Mouse (Mus musculus) heart, embryonic 12.5 days (tissue): ENCODE results near the gene Olfr524. TPM values are rescaled to one million over a fixed set of nuclear protein-coding genes. Genes with fewer than 3 reads are reported as not detected.

Experiments used
- ATAC-seq: fragments of 200-750 bp; cut with Nextera tagmentation; 2 replicates; pipeline ENCODE4 v1.8.0; 2017; ENCODE audit warnings: moderate TSS enrichment, moderate library complexity; ENCODE audit not compliant: insufficient number of reproducible peaks, low FRiP score
- H3K27ac ChIP-seq: fragments of 300-500 bp; sonication (generic); 2 replicates; pipeline ENCODE4 v1.5.1; 2016; ENCODE audit warnings: mild to moderate bottlenecking, moderate library complexity; ENCODE audit not compliant: poor library complexity, severe bottlenecking
- H3K27me3 ChIP-seq: fragments of 300-500 bp; sonication (generic); replicated peaks from 2 replicates; pipeline ENCODE4 v1.6.1; 2016; ENCODE audit warnings: mild to moderate bottlenecking, moderate library complexity
- H3K36me3 ChIP-seq: fragments of 300-500 bp; sonication (generic); 2 replicates; pipeline ENCODE4 v1.6.1; 2016; ENCODE audit warnings: mild to moderate bottlenecking, moderate library complexity
- H3K4me1 ChIP-seq: fragments of 300-500 bp; sonication (generic); replicated peaks from 2 replicates; pipeline ENCODE4 v1.6.1; 2016; ENCODE audit warnings: mild to moderate bottlenecking
- H3K4me2 ChIP-seq: fragments of 300-500 bp; sonication (generic); 2 replicates; pipeline ENCODE4 v1.6.1; 2016; ENCODE audit warnings: mild to moderate bottlenecking, moderate library complexity
- H3K4me3 ChIP-seq: fragments of 300-500 bp; sonication (generic); 2 replicates; pipeline ENCODE4 v1.5.1; 2016; ENCODE audit warnings: mild to moderate bottlenecking
- H3K9ac ChIP-seq: fragments of 300-500 bp; sonication (generic); 2 replicates; pipeline ENCODE4 v1.6.1; 2016; ENCODE audit warnings: mild to moderate bottlenecking, moderate library complexity
- H3K9me3 ChIP-seq: fragments of 300-500 bp; sonication (generic); replicated peaks from 2 replicates; pipeline ENCODE4 v1.6.1; 2016; ENCODE audit warnings: mild to moderate bottlenecking, moderate library complexity
- WGBS: fragments of 180-500 bp; shearing (Covaris S2); methylation state at CpG from one replicate; pipeline ENCODE4 v1.1.7; 2016; 5-methylcytosine and 5-hydroxymethylcytosine counted together
- polyA plus RNA-seq: library from polyadenylated mRNA; unstranded; fragments of >200 nt; fragmentation: Nextera tagmentation; extraction: Ambion mirVana; gene quantifications from 2 replicates; pipeline ENCODE4 v1.2.1, GENCODE M21; 2016

The Olfr524 gene
- polyA plus RNA-seq, 1 experiment from 2014 or later = not detected

- no peak for ATAC-seq
- Histone ChIP-seq H3K4me2 (no peak overlapping the region), H3K4me1 (no peaks in the 10 kb centered on the region), H3K36me3 (no peaks in the 10 kb centered on the region), H3K4me3 (no peak overlapping the region), H3K9ac (no peak overlapping the region), H3K27me3 (peaks cover 3% of the 10 kb centered on the region; the same call in 1 of the 2 replicates), H3K27ac (no peak overlapping the region), H3K9me3 (no peaks in the 10 kb centered on the region)
- WGBS = 62% methylated on average over 8 of the region's 8 CpGs
These were observed 2.4 kb upstream of the Olfr524 start for GRCm38 (mm10) chr7:140208153-140208552.

GRCm38 (mm10) chr7:140206904-140207303 lies 1.1 kb upstream of the Olfr524 start:
- no peaks in the 10 kb centered on the region for H3K36me3 ChIP-seq
- no peak overlapping the region for H3K4me3 ChIP-seq
- no peak overlapping the region for H3K27ac ChIP-seq
- H3K4me2 ChIP-seq = no peak overlapping the region
- H3K4me1 ChIP-seq = no peaks in the 10 kb centered on the region
- WGBS = 77% methylated on average over 3 of the region's 3 CpGs
- H3K9me3 ChIP-seq = no peaks in the 10 kb centered on the region
- H3K27me3 ChIP-seq = peaks cover 1% of the 10 kb centered on the region; the same call in 1 of the 2 replicates
- ATAC-seq = no peak
- no peak overlapping the region for H3K9ac ChIP-seq

DNA sequence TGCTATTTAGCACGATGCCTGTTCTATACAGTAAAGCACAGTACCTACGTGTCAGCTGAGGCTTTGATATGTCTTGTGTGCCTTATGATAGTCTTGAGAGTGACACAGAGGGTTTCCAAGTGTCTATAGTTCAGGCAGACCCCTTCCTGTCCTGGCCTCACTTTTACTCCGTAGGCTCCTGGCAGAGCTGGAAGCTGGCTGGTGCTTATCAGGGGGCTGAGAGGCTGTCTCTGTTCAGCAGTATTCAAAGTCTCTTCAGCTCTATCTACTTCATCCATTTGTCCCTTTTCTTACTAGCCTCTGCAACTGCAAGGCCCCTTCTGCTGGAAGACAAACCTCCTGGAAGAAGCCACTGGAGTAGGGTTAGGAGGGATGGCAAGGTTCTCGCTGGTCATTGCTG lies 4.7 kb downstream of the Olfr524 start:
- Histone ChIP-seq H3K27ac (no peak overlapping the region), H3K4me1 (no peaks in the 10 kb centered on the region), H3K9ac (no peak overlapping the region), H3K9me3 (no peaks in the 10 kb centered on the region), H3K4me2 (no peak overlapping the region), H3K36me3 (no peaks in the 10 kb centered on the region), H3K27me3 (no peaks in the 10 kb centered on the region), H3K4me3 (no peak overlapping the region)
- no peak for ATAC-seq
- WGBS = 64% methylated on average over 4 of the region's 4 CpGs

DNA sequence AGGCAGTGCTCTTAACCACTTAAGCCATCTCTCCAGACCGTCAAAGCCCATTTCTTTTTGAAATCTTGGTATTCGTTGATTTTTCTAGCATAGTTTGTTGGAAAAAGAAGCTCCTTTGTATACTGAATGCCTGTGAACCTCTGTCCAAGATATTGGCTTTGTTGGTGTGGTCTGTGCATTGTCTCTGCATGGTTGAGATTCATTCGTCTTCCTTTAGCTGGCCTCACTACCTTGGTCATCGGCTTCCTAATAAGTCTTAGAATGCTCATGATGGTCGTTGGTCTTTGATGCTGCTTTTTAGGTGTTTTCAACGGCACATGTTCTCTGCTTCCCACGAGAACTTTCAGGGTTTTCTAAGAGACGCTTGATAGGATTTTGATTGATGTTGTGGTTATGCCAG lies 9.8 kb downstream of the Olfr524 start:
- no peak for ATAC-seq
- Histone ChIP-seq H3K9ac (no peak overlapping the region), H3K27me3 (no peaks in the 10 kb centered on the region), H3K27ac (no peak overlapping the region), H3K4me2 (no peak overlapping the region), H3K4me3 (no peak overlapping the region), H3K4me1 (no peaks in the 10 kb centered on the region), H3K36me3 (no peaks in the 10 kb centered on the region), H3K9me3 (no peaks in the 10 kb centered on the region)
- WGBS = 76% methylated on average over 8 of the region's 8 CpGs

DNA sequence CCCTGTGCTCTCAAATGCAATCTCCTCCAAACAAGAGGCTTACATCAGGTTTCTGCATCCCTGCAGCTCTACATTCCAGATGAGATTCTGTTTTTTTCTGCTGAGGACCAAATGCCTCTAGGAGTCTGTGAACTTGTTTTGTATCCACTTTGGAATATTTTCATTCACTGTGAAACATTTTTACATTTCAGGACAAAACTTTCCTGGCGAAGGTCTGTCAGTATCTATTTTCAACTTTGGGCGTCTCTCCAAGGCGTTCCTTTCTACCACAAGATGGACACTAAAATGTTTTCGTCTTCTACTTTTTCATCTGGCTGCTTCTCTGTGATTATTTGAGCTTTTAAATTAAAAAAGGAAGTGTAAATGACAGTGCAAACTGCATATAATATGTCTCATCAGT lies 11.7 kb downstream of the Olfr524 start:
- Histone ChIP-seq H3K36me3 (no peaks in the 10 kb centered on the region), H3K27me3 (no peaks in the 10 kb centered on the region), H3K4me2 (no peak overlapping the region), H3K4me3 (no peak overlapping the region), H3K4me1 (no peaks in the 10 kb centered on the region), H3K9me3 (no peaks in the 10 kb centered on the region), H3K9ac (no peak overlapping the region), H3K27ac (no peak overlapping the region)
- no peak for ATAC-seq
- WGBS = 79% methylated on average over 4 of the region's 4 CpGs

- 64% methylated on average over 2 of the region's 2 CpGs for WGBS
- Histone ChIP-seq H3K4me1 (no peaks in the 10 kb centered on the region), H3K4me3 (no peak overlapping the region), H3K27ac (no peak overlapping the region), H3K9ac (no peak overlapping the region), H3K27me3 (no peaks in the 10 kb centered on the region), H3K4me2 (no peak overlapping the region), H3K36me3 (no peaks in the 10 kb centered on the region), H3K9me3 (no peaks in the 10 kb centered on the region)
- no peak for ATAC-seq
These were observed 12.9 kb downstream of the Olfr524 start for GRCm38 (mm10) chr7:140192851-140193250.

- Histone ChIP-seq H3K27ac (no peak overlapping the region), H3K9ac (no peak overlapping the region), H3K36me3 (no peaks in the 10 kb centered on the region), H3K4me2 (no peak overlapping the region), H3K4me1 (no peaks in the 10 kb centered on the region), H3K4me3 (no peak overlapping the region), H3K27me3 (no peaks in the 10 kb centered on the region), H3K9me3 (no peaks in the 10 kb centered on the region)
- 54% methylated on average over 2 of the region's 2 CpGs for WGBS
- ATAC-seq = no peak
These were observed 13.3 kb downstream of the Olfr524 start for GRCm38 (mm10) chr7:140192445-140192844.

- Histone ChIP-seq H3K36me3 (no peaks in the 10 kb centered on the region), H3K27ac (no peak overlapping the region), H3K27me3 (no peaks in the 10 kb centered on the region; the same call in 1 of the 2 replicates), H3K4me3 (no peak overlapping the region), H3K4me1 (no peaks in the 10 kb centered on the region), H3K4me2 (no peak overlapping the region), H3K9me3 (no peaks in the 10 kb centered on the region), H3K9ac (no peak overlapping the region)
- no peak for ATAC-seq
- 85% methylated on average over 1 of the region's 1 CpGs for WGBS
These were observed 15.3 kb downstream of the Olfr524 start for GRCm38 (mm10) chr7:140190435-140190834.

- WGBS = 45% methylated on average over 4 of the region's 4 CpGs
- H3K4me2 ChIP-seq = no peak overlapping the region
- H3K4me3 ChIP-seq = no peak overlapping the region
- no peak overlapping the region for H3K27ac ChIP-seq
- no peaks in the 10 kb centered on the region for H3K9me3 ChIP-seq
- ATAC-seq = no peak
- no peaks in the 10 kb centered on the region for H3K4me1 ChIP-seq
- H3K9ac ChIP-seq = no peak overlapping the region
- no peaks in the 10 kb centered on the region for H3K36me3 ChIP-seq
- H3K27me3 ChIP-seq = no peaks in the 10 kb centered on the region; the same call in 1 of the 2 replicates
These were observed 17.1 kb downstream of the Olfr524 start for GRCm38 (mm10) chr7:140188391-140189328.

GRCm38 (mm10) chr7:140187721-140188390 lies 17.9 kb downstream of the Olfr524 start:
- Histone ChIP-seq H3K9ac (no peak overlapping the region), H3K4me2 (no peak overlapping the region), H3K4me3 (no peak overlapping the region), H3K9me3 (no peaks in the 10 kb centered on the region), H3K27me3 (no peaks in the 10 kb centered on the region; the same call in 1 of the 2 replicates), H3K4me1 (no peaks in the 10 kb centered on the region), H3K36me3 (no peaks in the 10 kb centered on the region), H3K27ac (no peak overlapping the region)
- no peak for ATAC-seq
- 74% methylated on average over 7 of the region's 7 CpGs for WGBS
